In the genomic region with DNA sequence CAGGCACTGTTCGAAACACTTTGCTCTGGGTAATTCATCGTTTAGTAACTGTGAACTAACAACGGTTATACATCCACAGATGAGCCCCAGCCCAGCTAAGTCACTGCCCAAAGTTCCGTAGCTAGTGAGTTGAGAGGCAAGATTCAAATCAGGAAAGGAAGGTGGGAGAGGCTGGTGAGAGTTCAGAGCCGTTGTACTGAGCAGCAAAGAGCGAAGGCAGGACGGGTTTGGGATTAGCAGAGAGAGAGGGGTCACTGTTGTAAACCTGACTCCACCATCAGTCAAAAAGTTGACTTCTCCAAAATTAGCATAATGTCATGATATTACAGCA, we compare ENCODE assay signal across 8 mouse cellular contexts.
DNase-seq lines count a peak whose midpoint lies in the region; ATAC-seq and TF ChIP-seq lines count a peak whose summit lies in the region.
"Had no signal": no experiment of that assay in that cellular context is flagged by ENCODE, and none has a peak within 500 bp of the region (broad histone marks: within the 10 kb centered on the region; RNA-seq: fewer than 3 reads in every experiment).

No protein-coding gene starts in this region.

- peak overlapping the region; percentile 42; the same call in 1 of the 2 replicates for H3K9ac ChIP-seq in lung, embryonic 14.5 days
- peak overlapping the region; percentile 73 for H3K9ac ChIP-seq in forebrain, embryonic 16.5 days (replicated peaks; ENCODE audit: low read depth, low read length)
- peak overlapping the region; percentile 67; the same call in 1 of the 2 replicates for H3K9ac ChIP-seq in limb, embryonic 11.5 days (ENCODE audit: low read length)
- H3K9ac ChIP-seq in stomach, embryonic 15.5 days = no peak overlapping the region

- DNase-seq in lung, embryonic 14.5 days = no peak
- DNase-seq in lung, adult 18-20 months = no peak
- DNase-seq in limb, embryonic 11.5 days (ENCODE audit: low spot score) = no peak
- no peak for DNase-seq in left cerebral cortex, adult 9 months (ENCODE audit: low spot score in 2 of 2)
- no peak for DNase-seq in gastrocnemius, postnatal 25 days

- H3K4me2 ChIP-seq in lung, embryonic 14.5 days = peak overlapping the region; percentile 64
- H3K4me2 ChIP-seq in forebrain, embryonic 16.5 days (ENCODE audit: low read length) = peak overlapping the region; percentile 68
- peak overlapping the region; percentile 72 for H3K4me2 ChIP-seq in limb, embryonic 11.5 days (ENCODE audit: low read depth, severe bottlenecking)
- H3K4me2 ChIP-seq in stomach, embryonic 15.5 days = peak overlapping the region; percentile 76; the same call in 1 of the 2 replicates

- 22% methylated on average over 7 of the region's 7 CpGs for WGBS in lung, embryonic 14.5 days
- whole genome bisulfite sequencing in forebrain, embryonic 16.5 days = 14% methylated on average over 7 of the region's 7 CpGs
- 3% methylated on average over 7 of the region's 7 CpGs for WGBS in limb, embryonic 11.5 days
- WGBS in stomach, embryonic 15.5 days = 26% methylated on average over 7 of the region's 7 CpGs

- peak; percentile 9; the same call in 1 of the 2 replicates for ATAC-seq in lung, embryonic 14.5 days (ENCODE audit: insufficient read depth)
- ATAC-seq in forebrain, embryonic 16.5 days = no peak
- ATAC-seq in limb, embryonic 11.5 days (ENCODE audit: insufficient number of reproducible peaks, low FRiP score, low TSS enrichment, low read depth) = no peak
- no peak for ATAC-seq in stomach, embryonic 15.5 days (ENCODE audit: insufficient read depth, low FRiP score, low read depth)

- no peak for TF ChIP-seq CTCF in lung, embryonic 14.5 days (IDR thresholded peaks at IDR 0.05; ENCODE audit: low read depth)

- H3K27me3 ChIP-seq in lung, embryonic 14.5 days (ENCODE audit: insufficient read depth, low read length) = no peaks in the 10 kb centered on the region
- no peaks in the 10 kb centered on the region for H3K27me3 ChIP-seq in forebrain, embryonic 16.5 days (replicated peaks; ENCODE audit: control insufficient read depth, insufficient read depth, low read length)
- no peaks in the 10 kb centered on the region for H3K27me3 ChIP-seq in limb, embryonic 11.5 days (ENCODE audit: control insufficient read depth, insufficient read depth, low read length)
- H3K27me3 ChIP-seq in stomach, embryonic 15.5 days (replicated peaks) = no peaks in the 10 kb centered on the region; the same call in 1 of the 2 replicates

- no peak overlapping the region for H3K27ac ChIP-seq in lung, embryonic 14.5 days (ENCODE audit: low read depth)
- H3K27ac ChIP-seq in forebrain, embryonic 16.5 days (ENCODE audit: low read length) = no peak overlapping the region; the same call in 1 of the 2 replicates
- 0 out of 2 replicates have a peak overlapping the region, but pooled peaks have one; percentile 21 for H3K27ac ChIP-seq in limb, embryonic 11.5 days (replicated peaks; ENCODE audit: low read depth, low read length)
- no peak overlapping the region for H3K27ac ChIP-seq in stomach, embryonic 15.5 days

- no peaks in the 10 kb centered on the region for H3K9me3 ChIP-seq in lung, embryonic 14.5 days (ENCODE audit: low read depth, low read length)
- no peaks in the 10 kb centered on the region for H3K9me3 ChIP-seq in forebrain, embryonic 16.5 days (ENCODE audit: control insufficient read depth, low read length)
- no peaks in the 10 kb centered on the region for H3K9me3 ChIP-seq in limb, embryonic 11.5 days (ENCODE audit: control insufficient read depth, low read length)
- no peaks in the 10 kb centered on the region for H3K9me3 ChIP-seq in stomach, embryonic 15.5 days
- H3K9me3 ChIP-seq: megakaryocyte, embryonic 14.5 days had no signal

- peaks cover 8% of the 10 kb centered on the region for H3K4me1 ChIP-seq in lung, embryonic 14.5 days (ENCODE audit: insufficient read depth)
- H3K4me1 ChIP-seq in forebrain, embryonic 16.5 days (replicated peaks; ENCODE audit: control insufficient read depth, insufficient read depth, low read length) = peaks cover 27% of the 10 kb centered on the region
- H3K4me1 ChIP-seq in limb, embryonic 11.5 days (ENCODE audit: control insufficient read depth, insufficient read depth, low read length) = peaks cover 14% of the 10 kb centered on the region
- peaks cover 4% of the 10 kb centered on the region; the same call in 1 of the 2 replicates for H3K4me1 ChIP-seq in stomach, embryonic 15.5 days

- no peaks in the 10 kb centered on the region for H3K36me3 ChIP-seq in lung, embryonic 14.5 days (ENCODE audit: insufficient read depth)
- H3K36me3 ChIP-seq in forebrain, embryonic 16.5 days (ENCODE audit: control insufficient read depth, insufficient read depth) = no peaks in the 10 kb centered on the region; the same call in 1 of the 2 replicates
- H3K36me3 ChIP-seq in limb, embryonic 11.5 days (ENCODE audit: control insufficient read depth, insufficient read depth, low read length) = no peaks in the 10 kb centered on the region
- no peaks in the 10 kb centered on the region for H3K36me3 ChIP-seq in stomach, embryonic 15.5 days

- peak overlapping the region; percentile 37 for H3K4me3 ChIP-seq in lung, embryonic 14.5 days (ENCODE audit: low read depth, low read length)
- H3K4me3 ChIP-seq in forebrain, embryonic 16.5 days (replicated peaks; ENCODE audit: low read length) = peak overlapping the region; percentile 51
- H3K4me3 ChIP-seq in limb, embryonic 11.5 days (ENCODE audit: low read depth, low read length) = peak overlapping the region; percentile 41
- H3K4me3 ChIP-seq in stomach, embryonic 15.5 days (replicated peaks) = peak overlapping the region; percentile 38; the same call in 1 of the 2 replicates
